Mouse (Mus musculus): ENCODE measurements around the gene Uck2. TPM values are rescaled to one million over a fixed set of nuclear protein-coding genes. Genes with fewer than 3 reads are reported as not detected.
A peak's percentile ranks its signal among the peaks of the same experiment; 100 is the strongest.

Gene Uck2
- polyA plus RNA-seq, 1 experiment from 2014 or later = 49.5 TPM

- ATAC-seq = peak; percentile 57
- H3K4me2 ChIP-seq (replicated peaks) = no peak overlapping the region
- H3K27me3 ChIP-seq (replicated peaks) = peaks cover 3% of the 10 kb centered on the region; the same call in 1 of the 2 replicates
- H3K9me3 ChIP-seq = no peaks in the 10 kb centered on the region
- H3K4me1 ChIP-seq (replicated peaks) = peaks cover 10% of the 10 kb centered on the region; the same call in 1 of the 2 replicates
- no peak overlapping the region for H3K4me3 ChIP-seq (replicated peaks)
- H3K36me3 ChIP-seq = no peaks in the 10 kb centered on the region
- peak overlapping the region; percentile 48 for H3K27ac ChIP-seq
- no peak overlapping the region for H3K9ac ChIP-seq
- WGBS = 24% methylated on average over 11 of the region's 11 CpGs
Measured at GRCm38 (mm10) chr1:167292447-167292846, 7.3 kb upstream of the Uck2 start.

GRCm38 (mm10) chr1:167291610-167292009, 6.5 kb upstream of the Uck2 start:
- 81% methylated on average over 8 of the region's 8 CpGs for WGBS
- no peaks in the 10 kb centered on the region for H3K9me3 ChIP-seq

GRCm38 (mm10) chr1:167290263-167290592, 5.1 kb upstream of the Uck2 start:
- Histone ChIP-seq H3K27ac (no peak overlapping the region), H3K27me3 (replicated peaks) (peaks cover 7% of the 10 kb centered on the region; the same call in 1 of the 2 replicates), H3K9me3 (no peaks in the 10 kb centered on the region), H3K4me3 (replicated peaks) (no peak overlapping the region), H3K4me2 (replicated peaks) (no peak overlapping the region), H3K9ac (no peak overlapping the region), H3K36me3 (no peaks in the 10 kb centered on the region), H3K4me1 (replicated peaks) (peaks cover 12% of the 10 kb centered on the region)
- WGBS = 25% methylated on average over 6 of the region's 6 CpGs
- ATAC-seq = no peak

More at GRCm38 (mm10) chr1:167291610-167292009, 6.5 kb upstream of the Uck2 start:
- H3K36me3 ChIP-seq = no peaks in the 10 kb centered on the region
- no peak overlapping the region for H3K4me3 ChIP-seq (replicated peaks)
- H3K9ac ChIP-seq = no peak overlapping the region
- no peak overlapping the region for H3K27ac ChIP-seq
- H3K27me3 ChIP-seq (replicated peaks) = peaks cover 7% of the 10 kb centered on the region; the same call in 1 of the 2 replicates
- H3K4me2 ChIP-seq (replicated peaks) = no peak overlapping the region
- peaks cover 10% of the 10 kb centered on the region; the same call in 1 of the 2 replicates for H3K4me1 ChIP-seq (replicated peaks)
- no peak for ATAC-seq

GRCm38 (mm10) chr1:167289567-167290262, 4.6 kb upstream of the Uck2 start:
- Histone ChIP-seq H3K4me3 (replicated peaks) (no peak overlapping the region), H3K36me3 (no peaks in the 10 kb centered on the region), H3K9ac (no peak overlapping the region), H3K9me3 (no peaks in the 10 kb centered on the region), H3K4me2 (replicated peaks) (no peak overlapping the region), H3K4me1 (replicated peaks) (peaks cover 15% of the 10 kb centered on the region), H3K27me3 (replicated peaks) (peaks cover 7% of the 10 kb centered on the region; the same call in 1 of the 2 replicates), H3K27ac (no peak overlapping the region)
- WGBS = 7% methylated on average over 11 of the region's 11 CpGs
- no peak for ATAC-seq

- Histone ChIP-seq H3K27me3 (replicated peaks) (peaks cover 7% of the 10 kb centered on the region; the same call in 1 of the 2 replicates), H3K9me3 (no peaks in the 10 kb centered on the region), H3K36me3 (no peaks in the 10 kb centered on the region), H3K9ac (no peak overlapping the region), H3K4me3 (replicated peaks) (no peak overlapping the region), H3K4me2 (replicated peaks) (no peak overlapping the region), H3K4me1 (replicated peaks) (peaks cover 15% of the 10 kb centered on the region), H3K27ac (no peak overlapping the region)
- WGBS = 36% methylated on average over 11 of the region's 11 CpGs
- ATAC-seq = no peak
Measured at GRCm38 (mm10) chr1:167288665-167289538, 3.8 kb upstream of the Uck2 start.

- ATAC-seq = no peak
- Histone ChIP-seq H3K27me3 (replicated peaks) (peaks cover 7% of the 10 kb centered on the region; the same call in 1 of the 2 replicates), H3K9me3 (no peaks in the 10 kb centered on the region), H3K4me3 (replicated peaks) (no peak overlapping the region), H3K9ac (no peak overlapping the region), H3K27ac (no peak overlapping the region), H3K4me1 (replicated peaks) (peaks cover 15% of the 10 kb centered on the region), H3K36me3 (no peaks in the 10 kb centered on the region), H3K4me2 (replicated peaks) (no peak overlapping the region)
- 71% methylated on average over 5 of the region's 5 CpGs for WGBS
Measured at GRCm38 (mm10) chr1:167287156-167287555, 2.0 kb upstream of the Uck2 start.

GRCm38 (mm10) chr1:167285356-167285755, 236 bp upstream of the Uck2 start:
- no peak for ATAC-seq
- 2% methylated on average over 8 of the region's 8 CpGs for WGBS
- Histone ChIP-seq H3K4me2 (replicated peaks) (peak overlapping the region; percentile 86), H3K9ac (peak overlapping the region; percentile 84), H3K9me3 (no peaks in the 10 kb centered on the region), H3K27ac (peak overlapping the region; percentile 92; the same call in 1 of the 2 replicates), H3K4me1 (replicated peaks) (peaks cover 15% of the 10 kb centered on the region), H3K36me3 (no peaks in the 10 kb centered on the region), H3K4me3 (replicated peaks) (peak overlapping the region; percentile 80), H3K27me3 (replicated peaks) (peaks cover 7% of the 10 kb centered on the region; the same call in 1 of the 2 replicates)

GRCm38 (mm10) chr1:167284837-167285319, 242 bp downstream of the Uck2 start:
- Histone ChIP-seq H3K4me2 (replicated peaks) (peak overlapping the region; percentile 86), H3K4me1 (replicated peaks) (peaks cover 12% of the 10 kb centered on the region), H3K36me3 (no peaks in the 10 kb centered on the region), H3K4me3 (replicated peaks) (peak overlapping the region; percentile 80), H3K27me3 (replicated peaks) (peaks cover 7% of the 10 kb centered on the region; the same call in 1 of the 2 replicates), H3K9me3 (no peaks in the 10 kb centered on the region), H3K9ac (peak overlapping the region; percentile 84), H3K27ac (peak overlapping the region; percentile 92)
- under 1% methylated on average over 51 of the region's 51 CpGs for WGBS
- ATAC-seq = peak; percentile 96

- WGBS = under 1% methylated on average over 65 of the region's 73 CpGs
- Histone ChIP-seq H3K27me3 (replicated peaks) (peaks cover 7% of the 10 kb centered on the region; the same call in 1 of the 2 replicates), H3K9ac (peak overlapping the region; percentile 84), H3K9me3 (no peaks in the 10 kb centered on the region), H3K27ac (peak overlapping the region; percentile 92), H3K36me3 (no peaks in the 10 kb centered on the region), H3K4me2 (replicated peaks) (peak overlapping the region; percentile 86), H3K4me1 (replicated peaks) (peaks cover 9% of the 10 kb centered on the region), H3K4me3 (replicated peaks) (peak overlapping the region; percentile 80)
- ATAC-seq = peak; percentile 80
Measured at GRCm38 (mm10) chr1:167284258-167284836, 773 bp downstream of the Uck2 start.

GRCm38 (mm10) chr1:167283441-167284257, 1.5 kb downstream of the Uck2 start:
- Histone ChIP-seq H3K27me3 (replicated peaks) (peaks cover 4% of the 10 kb centered on the region; the same call in 1 of the 2 replicates), H3K9ac (peak overlapping the region; percentile 84), H3K27ac (peak overlapping the region; percentile 92), H3K9me3 (no peaks in the 10 kb centered on the region), H3K4me1 (replicated peaks) (peaks cover 9% of the 10 kb centered on the region), H3K36me3 (no peaks in the 10 kb centered on the region), H3K4me3 (replicated peaks) (peak overlapping the region; percentile 80), H3K4me2 (replicated peaks) (peak overlapping the region; percentile 86)
- ATAC-seq = peak; percentile 39
- WGBS = under 1% methylated on average over 44 of the region's 44 CpGs

- H3K27me3 ChIP-seq (replicated peaks) = peaks cover 4% of the 10 kb centered on the region; the same call in 1 of the 2 replicates
- peak overlapping the region; percentile 86 for H3K4me2 ChIP-seq (replicated peaks)
- no peak for ATAC-seq
- H3K4me1 ChIP-seq (replicated peaks) = peaks cover 9% of the 10 kb centered on the region
- H3K9ac ChIP-seq = no peak overlapping the region
- 48% methylated on average over 5 of the region's 5 CpGs for WGBS
- H3K27ac ChIP-seq = no peak overlapping the region
- no peaks in the 10 kb centered on the region for H3K9me3 ChIP-seq
- no peaks in the 10 kb centered on the region for H3K36me3 ChIP-seq
- H3K4me3 ChIP-seq (replicated peaks) = peak overlapping the region; percentile 80; the same call in 1 of the 2 replicates
Measured at GRCm38 (mm10) chr1:167282768-167283167, 2.4 kb downstream of the Uck2 start.

Measured in intestine, embryonic 15.5 days (tissue).